Mouse (Mus musculus): ENCODE data around the gene Gm10277. TPM values are rescaled to one million over a fixed set of nuclear protein-coding genes. Genes with fewer than 3 reads are reported as not detected.

Gene Gm10277
- polyA plus RNA-seq, 1 experiment = not detected

DNA sequence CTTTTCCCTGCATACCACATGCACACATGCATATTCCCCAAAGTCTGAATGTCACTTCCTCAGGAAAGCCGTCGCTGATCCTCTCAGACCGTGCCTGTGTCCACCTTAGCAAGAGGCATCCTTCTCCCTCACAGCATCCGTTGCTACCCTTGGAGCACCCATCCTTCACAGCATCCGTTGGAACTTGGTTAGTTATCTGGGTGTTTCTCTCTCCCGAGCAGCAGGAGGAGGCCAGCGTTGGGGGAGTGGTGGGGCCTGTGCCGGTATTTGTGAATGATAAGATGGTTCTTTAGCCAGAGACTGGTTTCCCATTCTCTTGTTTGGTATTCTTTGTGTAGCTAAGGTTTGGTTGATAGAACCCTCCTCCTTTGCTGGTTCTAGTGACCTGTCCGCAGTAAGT is 2.7 kb downstream of the Gm10277 start:
- TF ChIP-seq GATA1 (IDR thresholded peaks at IDR 0.05; ENCODE audit: low read length) = no peak

DNA sequence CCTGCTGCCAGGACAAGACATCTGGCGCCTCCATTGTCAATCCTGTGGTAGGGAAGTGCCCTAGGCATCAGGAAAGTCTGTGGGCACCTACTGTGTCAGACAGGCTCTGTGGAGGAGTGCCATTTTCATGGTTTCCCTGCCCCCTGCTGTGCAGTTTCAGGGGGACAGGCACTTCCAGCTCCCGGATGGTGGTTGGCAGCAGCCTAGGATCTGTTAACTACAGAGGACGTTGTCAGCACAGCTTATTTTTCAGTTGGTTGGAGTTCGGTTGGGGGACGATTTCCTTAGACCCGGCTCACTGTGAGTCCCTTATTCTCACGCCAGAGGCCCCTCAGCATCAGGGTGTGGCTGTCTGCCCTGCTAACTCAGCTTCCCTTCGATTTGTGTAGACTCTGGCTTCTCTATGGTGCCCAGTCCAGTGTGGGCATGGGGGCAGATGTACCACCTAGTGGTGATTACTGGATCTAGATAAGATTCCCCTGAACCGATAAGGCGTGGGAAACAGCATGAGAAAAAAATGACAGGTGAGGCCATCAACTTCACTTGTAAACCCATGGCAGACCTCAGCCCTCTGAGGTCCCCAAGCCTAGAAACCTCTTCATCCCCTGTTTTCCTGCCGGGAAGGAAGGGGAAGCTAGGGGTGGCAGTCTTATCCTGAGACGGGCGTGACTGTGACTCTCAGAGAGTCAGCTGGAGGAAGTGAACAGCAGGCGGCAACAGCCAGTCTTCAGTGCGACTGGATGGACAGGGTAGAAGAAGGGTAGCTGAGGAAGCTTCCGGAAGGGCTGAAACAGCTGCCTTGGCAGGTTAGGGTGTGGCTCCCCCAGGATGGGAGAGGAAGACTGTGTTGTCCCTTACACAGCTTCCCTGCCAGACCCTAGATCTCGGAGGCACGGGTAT is 3.5 kb downstream of the Gm10277 start:
- no peak for TF ChIP-seq GATA1 (IDR thresholded peaks at IDR 0.05; ENCODE audit: low read length)

DNA sequence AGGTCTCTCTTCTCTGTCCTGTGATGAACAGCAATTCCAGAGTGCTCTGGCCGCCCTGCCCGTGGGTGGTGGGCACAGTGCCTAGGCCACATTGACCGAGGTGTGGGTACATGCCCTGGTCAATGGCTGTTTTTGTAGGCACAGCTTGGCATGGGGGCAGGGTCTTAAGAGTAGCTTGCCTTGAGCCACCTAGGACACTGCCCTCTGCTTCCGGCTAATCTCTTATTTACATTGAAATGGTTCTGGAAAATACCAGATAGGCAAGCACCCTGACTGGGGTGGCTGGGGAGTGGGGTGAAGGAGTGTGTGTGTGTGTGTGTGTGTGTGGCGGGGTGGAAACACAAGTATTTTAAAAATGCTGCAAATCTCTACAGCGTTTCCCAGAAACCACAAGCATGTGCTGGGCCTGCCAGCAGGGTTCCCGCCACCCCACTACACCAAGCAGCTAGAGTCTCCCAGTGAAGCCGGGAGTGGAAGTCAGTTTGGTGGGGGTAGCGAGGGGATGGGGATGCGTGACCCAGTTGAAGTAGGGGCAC is 4.3 kb downstream of the Gm10277 start:
- no peak for TF ChIP-seq GATA1 (IDR thresholded peaks at IDR 0.05; ENCODE audit: low read length)

DNA sequence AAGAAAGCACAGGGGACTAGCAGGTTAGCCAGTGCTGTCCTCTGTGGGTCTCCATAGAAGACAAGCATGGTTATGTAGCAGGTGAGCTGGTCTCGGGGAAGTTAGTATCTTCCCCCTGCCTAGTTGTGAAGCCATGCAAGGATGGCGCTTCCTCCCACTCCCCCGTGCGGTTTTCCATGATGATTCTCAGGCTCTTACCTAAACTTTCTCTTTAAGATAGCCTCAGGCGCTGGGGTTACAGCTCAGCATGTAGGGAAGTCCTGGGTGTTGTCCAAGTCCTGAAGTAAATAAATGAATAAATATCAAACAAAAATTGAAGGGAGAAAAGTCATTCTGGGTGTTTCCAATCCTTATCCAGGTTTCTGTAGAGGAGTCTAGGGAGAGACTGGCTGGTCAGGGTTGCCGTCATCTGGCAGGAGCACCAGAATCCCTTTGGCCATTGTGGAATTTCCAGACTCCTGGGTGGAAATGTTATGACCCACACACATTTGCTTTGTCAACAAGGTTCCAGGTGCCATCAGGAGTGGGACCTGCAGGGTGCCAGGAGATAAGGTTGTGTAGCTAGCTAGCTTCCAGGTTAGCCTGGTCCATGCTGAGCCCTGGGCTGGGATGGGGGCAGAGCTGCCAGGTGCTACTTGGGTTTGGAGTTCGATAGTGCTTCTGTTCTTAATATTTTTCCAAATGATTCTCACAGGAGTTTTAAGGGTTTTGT is 5.3 kb downstream of the Gm10277 start:
- no peak for TF ChIP-seq GATA1 (IDR thresholded peaks at IDR 0.05; ENCODE audit: low read length)

DNA sequence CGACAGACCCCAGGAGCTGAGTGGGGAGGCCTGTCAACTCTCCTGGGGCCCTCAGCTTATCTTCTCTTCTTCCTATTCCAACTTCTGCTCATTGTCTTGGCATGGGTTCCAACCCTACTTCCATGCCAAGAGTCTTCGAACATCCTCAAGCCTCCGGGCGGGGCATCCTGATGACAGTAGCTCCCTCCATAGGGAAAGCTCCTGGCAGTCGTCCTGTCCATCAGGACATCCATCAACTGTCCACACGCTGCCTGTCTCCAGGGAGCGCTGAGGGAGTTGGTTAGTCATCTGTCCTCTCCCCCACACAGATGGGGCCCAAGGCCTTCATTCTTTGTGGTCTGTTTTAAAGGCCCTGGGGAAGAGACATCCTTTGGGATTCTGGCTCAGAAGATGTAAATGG is 6.5 kb downstream of the Gm10277 start:
- TF ChIP-seq GATA1 (IDR thresholded peaks at IDR 0.05; ENCODE audit: low read length) = no peak

DNA sequence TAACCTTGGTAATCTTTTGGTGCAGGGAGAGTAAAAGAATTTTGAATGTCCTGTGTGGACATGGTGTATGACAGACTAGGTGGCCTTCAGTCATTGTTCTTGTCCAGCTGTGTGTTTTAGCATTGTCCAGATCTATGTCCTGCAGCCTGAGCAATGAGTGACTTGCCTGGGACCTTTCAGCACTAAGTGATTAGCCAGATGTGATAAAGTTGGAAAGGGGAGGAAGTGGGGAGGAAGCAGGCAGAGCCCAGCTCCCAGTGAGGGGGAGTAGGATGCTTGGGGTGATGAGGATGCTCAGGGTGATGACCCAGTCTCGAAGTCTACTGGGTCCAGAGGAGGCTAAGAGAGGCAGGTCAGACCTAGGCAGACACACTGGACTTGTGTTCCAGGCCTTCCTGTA is 8.3 kb downstream of the Gm10277 start:
- TF ChIP-seq GATA1 (IDR thresholded peaks at IDR 0.05; ENCODE audit: low read length) = no peak

DNA sequence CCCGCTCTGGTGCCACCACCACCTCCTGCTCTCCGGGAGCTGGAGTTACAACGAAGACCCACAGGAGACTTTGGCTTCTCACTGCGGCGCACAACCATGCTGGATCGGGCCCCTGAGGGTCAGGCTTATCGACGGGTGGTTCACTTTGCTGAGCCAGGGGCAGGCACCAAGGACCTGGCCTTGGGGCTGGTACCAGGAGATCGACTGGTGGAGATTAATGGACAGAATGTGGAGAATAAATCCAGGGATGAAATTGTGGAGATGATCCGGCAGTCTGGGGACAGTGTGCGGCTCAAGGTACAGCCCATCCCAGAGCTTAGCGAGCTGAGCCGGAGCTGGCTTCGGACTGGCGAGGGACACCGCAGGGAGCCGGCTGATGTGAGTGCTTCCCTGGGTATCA is 9.6 kb downstream of the Gm10277 start:
- no peak for TF ChIP-seq GATA1 (IDR thresholded peaks at IDR 0.05; ENCODE audit: low read length)

DNA sequence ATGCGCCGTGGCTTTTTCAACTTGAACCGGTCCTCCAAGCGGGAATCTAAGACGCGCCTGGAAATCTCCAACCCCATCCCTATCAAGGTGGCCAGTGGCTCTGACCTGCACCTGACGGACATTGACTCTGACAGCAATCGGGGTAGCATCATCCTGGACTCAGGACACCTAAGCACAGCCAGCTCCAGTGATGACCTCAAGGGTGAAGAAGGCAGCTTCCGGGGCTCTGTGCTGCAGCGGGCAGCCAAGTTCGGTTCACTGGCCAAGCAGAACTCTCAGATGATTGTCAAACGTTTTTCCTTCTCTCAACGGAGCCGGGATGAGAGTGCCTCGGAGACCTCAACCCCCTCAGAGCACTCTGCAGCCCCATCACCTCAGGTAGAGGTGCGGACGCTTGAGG is 10.1 kb downstream of the Gm10277 start:
- no peak for TF ChIP-seq GATA1 (IDR thresholded peaks at IDR 0.05; ENCODE audit: low read length)

DNA sequence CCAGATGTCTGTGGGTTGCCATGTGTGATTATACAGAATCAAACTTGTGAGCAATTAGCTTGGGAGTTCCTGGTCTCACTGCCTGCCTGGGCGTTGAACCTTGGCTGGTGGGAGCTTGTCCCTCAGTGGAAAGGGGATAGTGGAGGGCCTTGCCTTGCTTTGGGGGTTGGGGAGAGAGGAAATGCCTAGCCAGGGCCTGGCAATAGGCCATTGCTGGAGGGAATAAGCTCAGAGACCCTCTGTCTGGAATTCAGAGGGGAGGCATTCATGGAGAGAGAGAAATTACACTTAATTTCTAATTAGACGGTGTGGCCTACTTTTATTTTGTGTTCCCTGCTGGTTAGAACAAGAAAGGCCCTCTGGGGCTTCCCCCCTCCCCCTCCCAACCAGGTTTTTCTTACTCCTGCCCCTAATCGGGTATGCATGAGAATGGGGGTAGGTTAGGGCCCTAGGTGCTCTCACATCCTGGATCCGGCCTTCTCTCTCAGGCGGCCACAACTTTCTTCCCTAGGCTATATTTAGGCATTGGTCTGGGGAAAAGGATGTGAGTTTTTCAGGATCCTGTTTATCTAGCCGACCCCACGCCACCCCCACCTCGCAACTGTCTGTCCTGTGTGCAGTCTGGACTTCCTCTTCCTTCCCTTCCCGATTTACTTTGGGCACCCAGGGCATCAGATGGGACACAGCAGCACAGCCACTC is 11.7 kb downstream of the Gm10277 start:
- TF ChIP-seq GATA1 (IDR thresholded peaks at IDR 0.05; ENCODE audit: low read length) = no peak

DNA sequence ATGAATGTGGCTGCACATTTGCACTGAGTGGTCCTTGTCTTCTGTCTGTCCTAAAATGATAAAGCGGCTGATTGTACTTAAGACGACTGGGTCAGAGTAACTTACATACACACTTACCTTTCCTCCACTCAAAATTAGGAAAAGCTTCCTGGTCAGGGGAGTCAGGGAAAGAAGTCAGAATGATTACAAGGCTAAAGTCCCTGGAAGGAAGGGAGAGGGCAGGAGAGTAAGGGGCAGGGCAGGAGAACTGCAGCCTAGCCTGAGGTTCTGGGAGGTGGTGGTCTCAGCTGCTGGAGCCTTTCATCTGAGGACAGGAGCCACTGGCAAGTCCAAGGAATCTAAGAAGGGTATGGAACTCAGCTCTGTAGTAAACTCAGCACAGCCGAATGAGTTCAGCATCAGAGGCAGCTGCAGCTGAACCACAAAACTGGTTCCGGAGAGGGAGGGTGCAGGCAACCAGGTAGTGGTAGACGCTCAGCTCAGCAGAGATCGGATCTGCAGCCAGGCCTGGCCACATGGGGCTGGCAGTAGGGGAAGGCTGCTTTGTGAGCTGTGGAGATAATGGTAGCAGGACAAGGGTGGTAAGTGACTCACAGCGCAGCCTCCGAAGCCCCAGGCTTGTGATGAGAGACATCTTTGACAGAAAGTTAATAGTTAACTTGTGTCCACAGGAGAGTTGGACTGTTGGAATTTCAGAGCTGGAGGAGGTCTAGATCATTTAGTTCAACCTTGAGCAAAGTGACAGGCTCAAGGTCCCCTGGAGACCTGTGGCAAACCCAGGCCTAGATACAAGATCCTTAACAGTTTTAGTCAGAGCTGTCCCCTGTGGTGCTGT is 15.5 kb downstream of the Gm10277 start:
- TF ChIP-seq GATA1 (IDR thresholded peaks at IDR 0.05; ENCODE audit: low read length) = no peak

DNA sequence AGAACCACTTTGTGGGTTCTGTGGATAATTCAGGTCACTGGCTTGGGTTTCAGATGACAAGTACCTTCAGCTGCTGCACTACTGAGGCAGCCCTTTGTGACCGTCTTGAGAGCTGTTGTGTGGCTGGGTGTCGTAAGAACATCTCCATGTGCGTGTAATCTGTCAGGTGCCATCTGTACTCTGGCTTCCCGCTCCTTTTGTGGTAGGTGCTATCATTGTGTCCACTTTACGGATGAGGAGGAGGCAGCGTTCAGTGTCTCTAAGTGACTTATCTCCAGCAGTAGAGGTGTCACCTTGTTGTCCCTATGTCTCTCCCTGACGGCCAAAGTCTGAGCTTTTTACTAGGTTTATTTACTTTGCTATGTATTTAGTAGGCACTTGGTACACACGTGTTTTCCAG is 17.2 kb downstream of the Gm10277 start:
- no peak for TF ChIP-seq GATA1 (IDR thresholded peaks at IDR 0.05; ENCODE audit: low read length)

DNA sequence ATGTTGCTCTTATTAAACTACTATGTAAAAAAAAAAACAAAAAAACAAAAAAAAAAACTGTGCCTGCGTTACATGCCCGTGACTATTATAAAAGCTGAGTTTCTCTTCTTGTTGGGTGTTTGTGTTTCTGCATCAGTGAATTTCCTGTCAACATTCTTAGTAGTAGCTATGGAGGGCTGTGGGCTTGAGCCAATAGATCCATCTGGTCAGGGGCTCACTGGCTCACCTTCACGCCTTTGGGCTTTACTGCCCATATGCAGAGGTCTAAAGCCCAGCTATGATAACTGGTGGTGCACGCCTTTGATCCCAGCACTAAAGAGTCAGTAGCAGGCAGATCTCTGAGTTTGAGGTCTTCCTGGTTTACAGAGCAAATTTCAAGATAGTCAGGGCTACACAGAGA is 18.1 kb downstream of the Gm10277 start:
- no peak for TF ChIP-seq GATA1 (IDR thresholded peaks at IDR 0.05; ENCODE audit: low read length)

DNA sequence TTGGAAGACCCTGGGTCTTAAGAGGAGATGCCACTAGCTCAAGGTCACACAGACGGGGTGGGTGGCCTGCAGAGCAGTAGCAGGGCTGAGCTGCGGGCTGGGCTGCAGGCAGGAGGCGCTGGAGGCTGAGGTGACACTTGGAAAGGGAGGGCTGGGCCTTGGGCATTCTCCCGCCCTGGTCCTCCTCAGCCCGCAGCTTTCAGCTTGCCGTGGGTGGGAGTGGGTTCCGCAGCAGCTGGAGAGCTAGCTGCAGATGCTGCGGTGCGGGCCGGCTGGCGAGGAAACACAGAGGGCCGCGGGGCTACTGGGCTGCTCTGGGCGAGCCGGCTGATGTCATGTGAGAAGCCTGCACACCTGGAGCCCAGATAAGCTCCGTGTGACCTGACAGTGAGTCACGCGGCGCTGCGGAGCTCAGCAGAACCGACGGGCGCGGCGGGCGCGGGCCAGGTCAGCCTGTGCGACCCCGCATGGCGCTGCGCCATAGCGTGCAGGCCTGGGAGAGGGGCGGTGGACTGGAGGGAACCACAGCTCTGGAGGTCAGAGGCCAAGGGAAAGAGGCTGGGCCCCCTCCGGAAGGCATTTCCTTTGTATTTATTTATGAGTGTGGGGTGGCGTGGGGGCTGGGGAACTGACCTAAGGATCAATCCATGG is 21.1 kb downstream of the Gm10277 start:
- TF ChIP-seq GATA1 (IDR thresholded peaks at IDR 0.05; ENCODE audit: low read length) = no peak

DNA sequence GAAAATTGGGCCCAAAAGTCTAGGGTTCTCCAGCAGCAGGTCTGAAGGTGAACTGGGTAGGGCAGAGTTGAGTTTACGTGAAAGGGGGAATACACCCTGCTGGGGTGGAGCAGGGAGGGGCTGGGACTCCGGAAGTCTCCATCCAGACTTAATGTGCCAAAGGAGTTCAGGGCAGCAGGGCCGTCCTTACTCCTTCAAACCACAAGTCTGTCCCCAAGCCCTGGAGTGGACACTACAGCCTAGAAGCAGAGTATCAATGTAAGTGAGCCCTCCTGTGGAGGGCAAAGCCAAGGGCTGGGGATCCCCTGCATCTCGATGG is 22.1 kb downstream of the Gm10277 start:
- TF ChIP-seq GATA1 (IDR thresholded peaks at IDR 0.05; ENCODE audit: low read length) = no peak
